9 mouse cellular contexts compared by ENCODE assay signal in genomic region chr17:27707954-27708661, GRCm38 (mm10). TPM values are rescaled to one million over a fixed set of nuclear protein-coding genes. Genes with fewer than 3 reads are reported as not detected.
DNase-seq lines count a peak whose midpoint lies in the region; ATAC-seq and TF ChIP-seq lines count a peak whose summit lies in the region.
"Had no signal": no experiment of that assay in that cellular context is flagged by ENCODE, and none has a peak within 500 bp of the region (broad histone marks: within the 10 kb centered on the region; RNA-seq: fewer than 3 reads in every experiment).

No protein-coding gene starts in this region.

- H3K9ac ChIP-seq in midbrain, embryonic 11.5 days (ENCODE audit: low read length) = peak overlapping the region; percentile 17; the same call in 1 of the 2 replicates

- H3K27ac ChIP-seq in midbrain, embryonic 11.5 days (ENCODE audit: low read depth, low read length) = no peak overlapping the region
- H3K27ac ChIP-seq in testis, adult 2 months (ENCODE audit: control insufficient read depth, insufficient read depth, low read depth, low read length) = no peak overlapping the region; the same call in 1 of the 2 replicates

- no peak for TF ChIP-seq CTCF in E14TG2a.4 (conservative IDR thresholded peaks at IDR 0.05; ENCODE audit: low read length)
- TF ChIP-seq CTCF in testis, adult 2 months (IDR thresholded peaks at IDR 0.05; ENCODE audit: control insufficient read depth, insufficient read depth, insufficient replicate concordance, low read depth, low read length) = no peak

- 5% methylated on average over 25 of the region's 25 CpGs for WGBS in midbrain, embryonic 11.5 days

- 0 out of 2 replicates have a peak, but pooled peaks cover 8% of the 10 kb centered on the region for H3K36me3 ChIP-seq in E14TG2a.4 (ENCODE audit: insufficient read depth, low read length)
- no peaks in the 10 kb centered on the region for H3K36me3 ChIP-seq in midbrain, embryonic 11.5 days (ENCODE audit: control insufficient read depth, insufficient read depth, low read length)
- no peaks in the 10 kb centered on the region for H3K36me3 ChIP-seq in testis, adult 2 months (ENCODE audit: control insufficient read depth, insufficient read depth, low read length)

- intact Hi-C loops in heart, postnatal 25 days (cut with DNase I) = no loop called here

- H3K4me3 ChIP-seq in E14TG2a.4 (replicated peaks; ENCODE audit: low read length) = peak overlapping the region; percentile 66
- peak overlapping the region; percentile 17; the same call in 1 of the 2 replicates for H3K4me3 ChIP-seq in midbrain, embryonic 11.5 days (ENCODE audit: low read depth, low read length)
- peak overlapping the region; percentile 57 for H3K4me3 ChIP-seq in testis, adult 2 months (ENCODE audit: control insufficient read depth, low read depth, low read length)

- peak; percentile 95 for ATAC-seq in midbrain, embryonic 11.5 days (ENCODE audit: low FRiP score)

- no peak for TF ChIP-seq POLR2A in testis, adult 2 months (IDR thresholded peaks at IDR 0.05; ENCODE audit: control insufficient read depth, low read depth, low read length)

- DNase-seq in ZHBTc4 (ENCODE audit: low read depth, low spot score) = peak; percentile 98
- peak; percentile 31 for DNase-seq in fibroblast of lung, adult 2 months (ENCODE audit: low read depth)
- DNase-seq in heart, postnatal 25 days (ENCODE audit: low spot score) = peak; percentile 12
- DNase-seq in kidney, postnatal 4 days = peak; percentile 95
- DNase-seq in midbrain, embryonic 11.5 days (ENCODE audit: low spot score, missing footprints) = peak; percentile 100
- no peak for DNase-seq in adipocyte (ENCODE audit: low spot score)

- H3K27me3 ChIP-seq in E14TG2a.4 (ENCODE audit: insufficient read depth, low read length) = peaks cover 19% of the 10 kb centered on the region
- peaks cover 17% of the 10 kb centered on the region for H3K27me3 ChIP-seq in midbrain, embryonic 11.5 days (ENCODE audit: control insufficient read depth, insufficient read depth, low read length)
- no peaks in the 10 kb centered on the region for H3K27me3 ChIP-seq in testis, adult 2 months (ENCODE audit: control insufficient read depth, insufficient read depth, low read length)

- peak overlapping the region; percentile 48 for H3K4me2 ChIP-seq in midbrain, embryonic 11.5 days

- H3K4me1 ChIP-seq in E14TG2a.4 (replicated peaks; ENCODE audit: low read depth, low read length) = peaks cover 85% of the 10 kb centered on the region
- H3K4me1 ChIP-seq in midbrain, embryonic 11.5 days (ENCODE audit: control insufficient read depth, insufficient read depth, low read length) = peaks cover 2% of the 10 kb centered on the region; the same call in 1 of the 2 replicates
- peaks cover 34% of the 10 kb centered on the region for H3K4me1 ChIP-seq in testis, adult 2 months (ENCODE audit: control insufficient read depth, insufficient read depth, low read length)

- no peaks in the 10 kb centered on the region for H3K9me3 ChIP-seq in E14TG2a.4 (ENCODE audit: low read length)
- no peaks in the 10 kb centered on the region for H3K9me3 ChIP-seq in midbrain, embryonic 11.5 days (ENCODE audit: control insufficient read depth, low read length)

RNA-seq across cellular contexts. Expression of gene Spdef, which starts 20.6 kb away (rescaled TPM):
- total RNA-seq in heart, postnatal 25 days (2021) = not detected
- 0.25 TPM in 1 of 2 replicates, not detected in the other for polyA plus RNA-seq in midbrain, embryonic 11.5 days (2014; fragmentation: Nextera tagmentation; extraction: Ambion mirVana)
- 4.8 and 4.9 TPM in 2 replicates for polyA plus RNA-seq in testis, adult 2 months (2012; rRNA removed)
- total RNA-seq: layer of hippocampus, adult 18-20 months had no signal

RNA-seq across cellular contexts. Expression of gene Pacsin1, which starts 52.8 kb away (rescaled TPM):
- under 1 TPM; 0.25 to 0.62 TPM for total RNA-seq in heart, postnatal 25 days (2021)
- 3.1 and 4.5 TPM in 2 replicates for polyA plus RNA-seq in midbrain, embryonic 11.5 days (2014; fragmentation: Nextera tagmentation; extraction: Ambion mirVana)
- 9.6 and 10.4 TPM in 2 replicates for polyA plus RNA-seq in testis, adult 2 months (2012; rRNA removed)
